Mouse (Mus musculus) MEL (cell line): ENCODE results near the gene Add1. TPM values are rescaled to one million over a fixed set of nuclear protein-coding genes. Genes with fewer than 3 reads are reported as not detected.
A peak's percentile ranks its signal among the peaks of the same experiment; 100 is the strongest.

Experiments used
- DNase-seq: peaks from one replicate; pipeline ENCODE4 v3.0.0; 2011; ENCODE audit warnings: low read depth, low spot score
- H3K27ac ChIP-seq: 2 replicates; pipeline ENCODE4 v1.5.1; 2012; ENCODE audit warnings: low read depth, mild to moderate bottlenecking, control low read depth, low read length, moderate library complexity; ENCODE audit not compliant: control insufficient read depth
- H3K27me3 ChIP-seq, 2 experiments: fragments of 150-350 bp in 1 of 2; sonication (generic) in 1 of 2; 2 replicates each; pipeline ENCODE4 v1.6.1; 2012; ENCODE audit warnings: low read length in 2 of 2, mild to moderate bottlenecking in 2 of 2, improper control_type of control experiment in 1 of 2, moderate library complexity in 1 of 2; ENCODE audit not compliant: insufficient read depth in 2 of 2, control insufficient read depth in 1 of 2
- H3K36me3 ChIP-seq, 2 experiments: 2 replicates each; pipeline ENCODE4 v1.6.1; 2012 to 2014; ENCODE audit warnings: low read length in 2 of 2, improper control_type of control experiment in 1 of 2, inconsistent platforms in 1 of 2, mild to moderate bottlenecking in 1 of 2; ENCODE audit not compliant: insufficient read depth in 2 of 2, control insufficient read depth in 1 of 2
- H3K4me1 ChIP-seq, 2 experiments: fragments of 150-350 bp in 1 of 2; sonication (generic) in 1 of 2; 2 replicates each; pipeline ENCODE4 v1.6.1; 2012; ENCODE audit warnings: low read length in 2 of 2, improper control_type of control experiment in 1 of 2, mild to moderate bottlenecking in 1 of 2; ENCODE audit not compliant: insufficient read depth in 2 of 2, control insufficient read depth in 1 of 2
- H3K4me3 ChIP-seq, 2 experiments: fragments of 150-350 bp in 1 of 2; sonication (generic) in 1 of 2; 2 replicates each; pipeline ENCODE4 v1.5.1; 2012; ENCODE audit warnings: low read depth in 2 of 2, low read length in 2 of 2, mild to moderate bottlenecking in 2 of 2, moderate library complexity in 2 of 2, control low read depth in 1 of 2, improper control_type of control experiment in 1 of 2; ENCODE audit not compliant: control insufficient read depth in 1 of 2, insufficient read depth in 1 of 2
- H3K79me2 ChIP-seq: 2 replicates; pipeline ENCODE4 v1.6.1; 2012; ENCODE audit warnings: mild to moderate bottlenecking, low read length, moderate library complexity; ENCODE audit not compliant: control insufficient read depth, poor library complexity, insufficient read depth
- H3K9ac ChIP-seq: 2 replicates; pipeline ENCODE4 v1.6.1; 2012; ENCODE audit warnings: low read depth, mild to moderate bottlenecking, control low read depth, low read length, moderate library complexity; ENCODE audit not compliant: control insufficient read depth, poor library complexity, severe bottlenecking
- H3K9me3 ChIP-seq: fragments of 150-350 bp; sonication (generic); replicated peaks from 2 replicates; pipeline ENCODE4 v1.6.1; 2012; ENCODE audit warnings: mild to moderate bottlenecking, low read length, improper control_type of control experiment, moderate library complexity; ENCODE audit not compliant: insufficient read depth
- CHD1 ChIP-seq: IDR thresholded peaks from 2 replicates; pipeline ENCODE4 v1.6.1; 2012; ENCODE audit warnings: low read depth, mild to moderate bottlenecking, inconsistent platforms, low read length, improper control_type of control experiment
- ELF1 ChIP-seq: IDR thresholded peaks from 2 replicates; pipeline ENCODE4 v1.6.1; 2014; ENCODE audit warnings: low read depth, mild to moderate bottlenecking, inconsistent platforms, low read length, improper control_type of control experiment, moderate library complexity
- GABPA ChIP-seq: IDR thresholded peaks from 2 replicates; pipeline ENCODE4 v1.6.1; 2012; ENCODE audit warnings: low read depth, mild to moderate bottlenecking, inconsistent platforms, low read length, improper control_type of control experiment, moderate library complexity
- KAT2A ChIP-seq: conservative IDR thresholded peaks from 2 replicates; pipeline ENCODE4 v1.6.1; 2012; ENCODE audit warnings: low read depth, low read length, improper control_type of control experiment, inconsistent platforms
- MAZ ChIP-seq: IDR thresholded peaks from 2 replicates; pipeline ENCODE4 v1.6.1; 2012; ENCODE audit warnings: low read depth, mild to moderate bottlenecking, inconsistent platforms, low read length, improper control_type of control experiment
- MXI1 ChIP-seq: IDR thresholded peaks from 2 replicates; pipeline ENCODE4 v1.6.1; 2011; ENCODE audit warnings: mild to moderate bottlenecking, low read depth, low read length, improper control_type of control experiment
- MYB ChIP-seq: IDR thresholded peaks from 2 replicates; pipeline ENCODE4 v1.6.1; 2011; ENCODE audit warnings: mild to moderate bottlenecking, low read depth, low read length, improper control_type of control experiment
- NELFE ChIP-seq: IDR thresholded peaks from 2 replicates; pipeline ENCODE4 v1.6.1; 2011; ENCODE audit warnings: low read depth, low read length, improper control_type of control experiment
- POLR2A ChIP-seq, 2 experiments: IDR thresholded peaks; 2 replicates each; pipeline ENCODE4 v1.6.1; 2011 to 2012; ENCODE audit warnings: low read length in 2 of 2, mild to moderate bottlenecking in 2 of 2, control low read depth in 1 of 2, improper control_type of control experiment in 1 of 2, low read depth in 1 of 2, moderate library complexity in 1 of 2; ENCODE audit not compliant: control insufficient read depth in 1 of 2, insufficient read depth in 1 of 2, poor library complexity in 1 of 2
- POLR2AphosphoS2 ChIP-seq: IDR thresholded peaks from 2 replicates; pipeline ENCODE4 v1.6.1; 2011; ENCODE audit warnings: low read length, improper control_type of control experiment
- POLR2AphosphoS5 ChIP-seq: IDR thresholded peaks from 2 replicates; pipeline ENCODE4 v1.6.1; 2012; ENCODE audit warnings: low read depth, borderline replicate concordance, mild to moderate bottlenecking, inconsistent platforms, low read length, moderate library complexity, mixed read lengths
- RAD21 ChIP-seq: IDR thresholded peaks from 2 replicates; pipeline ENCODE4 v1.6.1; 2011; ENCODE audit warnings: mild to moderate bottlenecking, low read depth, low read length, improper control_type of control experiment
- SMC3 ChIP-seq: IDR thresholded peaks from 2 replicates; pipeline ENCODE4 v1.6.1; 2011; ENCODE audit warnings: low read depth, low read length, improper control_type of control experiment
- TAL1 ChIP-seq: IDR thresholded peaks from 2 replicates; pipeline ENCODE4 v1.6.1; 2012; ENCODE audit warnings: mild to moderate bottlenecking, inconsistent platforms, low read length, moderate library complexity, mixed read lengths
- TBP ChIP-seq: IDR thresholded peaks from 2 replicates; pipeline ENCODE4 v1.8.0; 2011; ENCODE audit warnings: low read depth, low read length, improper control_type of control experiment
- ZC3H11A ChIP-seq: IDR thresholded peaks from 2 replicates; pipeline ENCODE4 v1.6.1; 2012; ENCODE audit warnings: low read depth, mild to moderate bottlenecking, inconsistent platforms, low read length, improper control_type of control experiment
- ZNF384 ChIP-seq: IDR thresholded peaks from 2 replicates; pipeline ENCODE4 v1.6.1; 2012; ENCODE audit warnings: low read depth, mild to moderate bottlenecking, inconsistent platforms, low read length, improper control_type of control experiment
- polyA plus RNA-seq, 2 experiments: library from polyadenylated mRNA; stranded (reverse) in 1 of 2; unstranded in 1 of 2; fragments of >175 nt in 1 of 2; fragments of >200 nt in 1 of 2; gene quantifications; 2 replicates each; pipeline versions ENCODE4 v1.2.1 to v1.2.4; 2012; ENCODE audit warnings: low replicate concordance in 2 of 2, low read depth in 1 of 2; ENCODE audit not compliant: insufficient read length in 2 of 2, insufficient read depth in 1 of 2, missing spikeins in 1 of 2
- total RNA-seq: library from RNA; depleted of rRNA; stranded (reverse); fragments of 300-350 nt; gene quantifications from 2 replicates; pipeline ENCODE4 v1.2.3, GENCODE M21; 2012

Gene Add1
- total and polyA plus RNA-seq, 3 experiments: 79.3 to 127 TPM; not detected in 1

- TF ChIP-seq GABPA: no peak
- peak; percentile 87 for TF ChIP-seq RAD21
- TF ChIP-seq KAT2A: no peak
- TF ChIP-seq, all 39 proteins: peak for 6
These were observed 26.1 kb upstream of the Add1 start (continued) for GRCm38 (mm10) chr5:34547410-34547809.

- no peak for TF ChIP-seq ZNF384
- TF ChIP-seq SMC3: no peak
- no peak for TF ChIP-seq MAZ
- TF ChIP-seq TBP: no peak
- no peak for TF ChIP-seq POLR2AphosphoS5
- no peak for TF ChIP-seq POLR2AphosphoS2
- no peak for TF ChIP-seq CHD1
- no peak for TF ChIP-seq TAL1
- TF ChIP-seq ZC3H11A: no peak
- Histone ChIP-seq H3K36me3 (peaks cover 0 to under 1% of the 10 kb centered on the region in 2 experiments; a peak in 2 of 4 replicates), H3K27me3 (no peaks in the 10 kb centered on the region), H3K4me1 (peaks cover 4 to 10% of the 10 kb centered on the region in 2 experiments), H3K27ac (no peak overlapping the region), H3K4me3 (peak overlapping the region; percentile 61 to 83), H3K9me3 (no peaks in the 10 kb centered on the region), H3K79me2 (no peaks in the 10 kb centered on the region), H3K9ac (peak overlapping the region; percentile 70)
- DNase-seq: no peak
These were observed 24.4 kb upstream of the Add1 start for GRCm38 (mm10) chr5:34549135-34549482.

- H3K36me3 ChIP-seq: no peaks in the 10 kb centered on the region; a peak in 1 of 4 replicates
- peak overlapping the region; percentile 70 for H3K9ac ChIP-seq
- H3K27ac ChIP-seq: no peak overlapping the region
- H3K79me2 ChIP-seq: no peaks in the 10 kb centered on the region
- no peaks in the 10 kb centered on the region for H3K27me3 ChIP-seq
- peaks cover under 1 to 6% of the 10 kb centered on the region in 2 experiments; a peak in 2 of 4 replicates for H3K4me1 ChIP-seq
- TF ChIP-seq POLR2A (IDR thresholded peaks at IDR 0.05; ENCODE audit: control insufficient read depth in 1 of 2, insufficient read depth in 1 of 2, low read depth in 1 of 2, low read length in 2 of 2, poor library complexity in 1 of 2) (peak; percentile 36 to 49; a peak in 1 of 4 replicates), POLR2AphosphoS5 (no peak), TAL1 (no peak), MXI1 (no peak), ELF1 (no peak), MYB (no peak), NELFE (peak; percentile 43; the same call in 1 of the 2 replicates)
- peak; percentile 61 for DNase-seq
- H3K9me3 ChIP-seq: no peaks in the 10 kb centered on the region
- peak overlapping the region; percentile 61 to 83 for H3K4me3 ChIP-seq
These were observed 23.8 kb upstream of the Add1 start for GRCm38 (mm10) chr5:34549483-34550221.
